Comparison of ENCODE assay signal across 24 mouse cellular contexts in genomic region chr1:176691101-176691500, GRCm38 (mm10).
A peak's percentile ranks its signal among the peaks of the same experiment; 100 is the strongest.
DNase-seq lines count a peak whose midpoint lies in the region; ATAC-seq and TF ChIP-seq lines count a peak whose summit lies in the region.
"Had no signal": no experiment of that assay in that cellular context is flagged by ENCODE, and none has a peak within 500 bp of the region (broad histone marks: within the 10 kb centered on the region; RNA-seq: fewer than 3 reads in every experiment).

No protein-coding gene starts in this region.

- no peaks in the 10 kb centered on the region for H3K4me1 ChIP-seq in cerebellum, adult 2 months (ENCODE audit: control insufficient read depth, insufficient read depth, low read length)
- H3K4me1 ChIP-seq in heart, embryonic 10.5 days, result no peaks in the 10 kb centered on the region
- H3K4me1 ChIP-seq: forebrain, embryonic 10.5 days; forebrain, embryonic 13.5 days; heart, embryonic 12.5 days; heart, embryonic 15.5 days; hindbrain, embryonic 12.5 days; hindbrain, embryonic 15.5 days had no signal

- no peak for TF ChIP-seq POLR2A in cerebellum, adult 2 months (IDR thresholded peaks at IDR 0.05; ENCODE audit: borderline replicate concordance, insufficient read depth, low read length)

- H3K9me3 ChIP-seq in heart, embryonic 10.5 days, result no peaks in the 10 kb centered on the region
- H3K9me3 ChIP-seq: forebrain, embryonic 10.5 days; forebrain, embryonic 13.5 days; G1E; heart, embryonic 15.5 days; hindbrain, embryonic 12.5 days; hindbrain, embryonic 15.5 days had no signal

- H3K36me3 ChIP-seq in heart, embryonic 10.5 days, result no peaks in the 10 kb centered on the region
- H3K36me3 ChIP-seq: forebrain, embryonic 10.5 days; G1E; heart, embryonic 12.5 days; heart, embryonic 15.5 days; hindbrain, embryonic 12.5 days; hindbrain, embryonic 15.5 days had no signal

- H3K4me3 ChIP-seq in cerebellum, adult 2 months (replicated peaks; ENCODE audit: insufficient read depth, low read depth, low read length), result no peak overlapping the region
- H3K4me3 ChIP-seq in heart, embryonic 10.5 days, result no peak overlapping the region
- H3K4me3 ChIP-seq: forebrain, embryonic 10.5 days; forebrain, embryonic 13.5 days; heart, embryonic 12.5 days; heart, embryonic 15.5 days; hindbrain, embryonic 12.5 days; hindbrain, embryonic 15.5 days had no signal

- 72% methylated on average over 11 of the region's 11 CpGs for WGBS in cerebellum, adult 2 months
- WGBS in heart, embryonic 10.5 days, result 90% methylated on average over 11 of the region's 11 CpGs

- H3K27ac ChIP-seq in cerebellum, adult 2 months (ENCODE audit: insufficient read depth, low read length), result no peak overlapping the region
- H3K27ac ChIP-seq in heart, embryonic 10.5 days, result no peak overlapping the region
- H3K27ac ChIP-seq: forebrain, embryonic 10.5 days; forebrain, embryonic 13.5 days; heart, embryonic 15.5 days; hindbrain, embryonic 12.5 days; hindbrain, embryonic 15.5 days had no signal

- no peak for ATAC-seq in cerebellum, adult (ENCODE audit: insufficient number of reproducible peaks, low FRiP score, low TSS enrichment)
- ATAC-seq: forebrain, embryonic 13.5 days; forebrain, embryonic 16.5 days; intestine, postnatal 0 days; Patski had no signal

- DNase-seq in cerebellum, adult 2 months, result peak; percentile 24 to 33
- peak; percentile 60 to 64 for DNase-seq in cerebellum, postnatal 14 days
- no peak for DNase-seq in cerebellum, adult 18-20 months
- DNase-seq in heart, embryonic 10.5 days (ENCODE audit: low spot score), result peak; percentile 63
- DNase-seq in heart, postnatal 4 days, result no peak
- DNase-seq: adrenal gland, postnatal 10 days; adrenal gland, postnatal 36 days; B cell, adult 2 months; gastrocnemius, postnatal 10 days; gastrocnemius, postnatal 36 days; heart, postnatal 14 days; kidney, adult 2 months had no signal

- no peak for TF ChIP-seq CTCF in cerebellum, adult 2 months (IDR thresholded peaks at IDR 0.05; ENCODE audit: borderline replicate concordance, insufficient read depth, low read depth, low read length)

- H3K27me3 ChIP-seq in cerebellum, adult 2 months (ENCODE audit: control insufficient read depth, insufficient read depth, low read length), result no peaks in the 10 kb centered on the region
- no peaks in the 10 kb centered on the region for H3K27me3 ChIP-seq in heart, embryonic 10.5 days (ENCODE audit: insufficient read depth, poor library complexity, severe bottlenecking)
- H3K27me3 ChIP-seq: CH12.LX; forebrain, embryonic 13.5 days; heart, embryonic 12.5 days; heart, embryonic 15.5 days; hindbrain, embryonic 12.5 days; hindbrain, embryonic 15.5 days; Patski had no signal

Comparison
In these comparisons a context has a peak if more than half of its experiments do, and no peak if none do; other contexts are left out.
1. DNase-seq: peak in cerebellum, adult 2 months (2 of 2), cerebellum, postnatal 14 days (2 of 2) and heart, embryonic 10.5 days (single experiment); none in cerebellum, adult 18-20 months (0 of 2) and heart, postnatal 4 days (single experiment).